Mouse (Mus musculus): Measurements from ENCODE around the gene Snx33. TPM values are rescaled to one million over a fixed set of nuclear protein-coding genes. Genes with fewer than 3 reads are reported as not detected.

Gene Snx33
- total and polyA plus RNA-seq, 3 experiments, result 2.2 to 3.5 TPM; not detected in 1

DNA sequence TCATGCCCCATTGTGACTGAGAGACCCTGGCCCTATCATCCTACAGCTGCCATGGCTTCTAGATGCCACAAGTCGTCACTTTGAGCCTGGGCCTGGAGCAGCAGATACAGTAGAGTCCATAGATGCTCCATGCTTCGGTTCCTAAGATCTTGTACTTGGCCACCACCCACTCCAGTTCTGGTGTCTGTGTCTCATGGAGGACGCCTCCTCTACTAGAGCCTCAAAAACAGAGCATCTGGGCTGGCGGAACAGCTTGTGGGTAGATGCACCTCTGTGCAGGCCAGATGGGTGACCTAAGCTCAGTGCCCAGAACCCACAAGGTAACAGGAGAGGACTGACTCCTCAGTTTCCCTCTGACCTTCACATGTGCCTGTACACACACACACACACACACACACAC is 43.8 kb downstream of the Snx33 start:
- Histone ChIP-seq H3K4me3 (ENCODE audit: control insufficient read depth in 1 of 2, insufficient read depth in 1 of 2, low read depth in 2 of 2, low read length in 2 of 2) (no peak overlapping the region), H3K27me3 (ENCODE audit: control insufficient read depth in 1 of 2, insufficient read depth in 2 of 2, low read length in 2 of 2) (no peaks in the 10 kb centered on the region), H3K36me3 (ENCODE audit: control insufficient read depth in 1 of 2, insufficient read depth in 2 of 2, low read length in 2 of 2) (no peaks in the 10 kb centered on the region), H3K27ac (ENCODE audit: control insufficient read depth, low read depth, low read length) (no peak overlapping the region), H3K79me2 (ENCODE audit: control insufficient read depth, insufficient read depth, low read length, poor library complexity) (no peaks in the 10 kb centered on the region), H3K4me1 (ENCODE audit: control insufficient read depth in 1 of 2, insufficient read depth in 2 of 2, low read length in 2 of 2) (no peaks in the 10 kb centered on the region), H3K9ac (ENCODE audit: control insufficient read depth, low read depth, low read length, poor library complexity, severe bottlenecking) (no peak overlapping the region), H3K9me3 (replicated peaks; ENCODE audit: insufficient read depth, low read length) (no peaks in the 10 kb centered on the region)
- TF ChIP-seq GABPA (IDR thresholded peaks at IDR 0.05; ENCODE audit: low read depth, low read length) (no peak), POLR2AphosphoS5 (IDR thresholded peaks at IDR 0.05; ENCODE audit: borderline replicate concordance, low read depth, low read length) (no peak), BHLHE40 (IDR thresholded peaks at IDR 0.05; ENCODE audit: borderline replicate concordance, low read depth, low read length) (no peak), NELFE (IDR thresholded peaks at IDR 0.05; ENCODE audit: low read depth, low read length) (no peak), MYB (IDR thresholded peaks at IDR 0.05; ENCODE audit: low read depth, low read length) (no peak), ZNF384 (IDR thresholded peaks at IDR 0.05; ENCODE audit: low read depth, low read length) (no peak), RAD21 (IDR thresholded peaks at IDR 0.05; ENCODE audit: low read depth, low read length) (no peak), MXI1 (IDR thresholded peaks at IDR 0.05; ENCODE audit: low read depth, low read length) (no peak)
- DNase-seq (ENCODE audit: low read depth, low spot score), result no peak

DNA sequence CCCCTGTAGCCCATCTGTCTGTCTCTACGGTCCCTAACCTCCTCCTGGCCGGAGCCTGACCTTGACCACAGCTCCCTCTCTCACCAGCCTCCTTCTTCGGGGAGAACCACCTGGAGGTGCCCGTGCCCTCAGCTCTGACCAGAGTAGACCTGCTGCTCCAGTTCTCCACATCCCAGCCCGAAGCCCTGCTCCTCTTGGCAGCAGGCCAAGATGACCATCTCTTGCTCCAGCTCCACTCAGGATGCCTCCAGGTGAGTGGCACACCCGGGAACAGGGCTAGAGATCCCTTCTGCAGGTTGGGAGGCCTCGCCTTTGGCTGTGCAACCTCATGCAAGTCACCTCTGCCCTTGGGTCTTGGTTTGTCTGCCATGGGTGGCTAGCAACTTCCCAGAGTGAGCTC is 44.7 kb downstream of the Snx33 start:
- no peaks in the 10 kb centered on the region for H3K79me2 ChIP-seq (ENCODE audit: control insufficient read depth, insufficient read depth, low read length, poor library complexity)
- no peak for TF ChIP-seq NRF1 (IDR thresholded peaks at IDR 0.05; ENCODE audit: insufficient read depth, low read depth, low read length, poor library complexity, severe bottlenecking)
- no peak for TF ChIP-seq TAL1 (IDR thresholded peaks at IDR 0.05; ENCODE audit: low read length)
- TF ChIP-seq CHD2 (IDR thresholded peaks at IDR 0.05; ENCODE audit: low read length), result no peak
- no peak for TF ChIP-seq MAX (IDR thresholded peaks at IDR 0.05; ENCODE audit: low read length)
- TF ChIP-seq TCF12 (IDR thresholded peaks at IDR 0.05; ENCODE audit: low read depth, low read length), result no peak
- no peak for TF ChIP-seq POLR2AphosphoS5 (IDR thresholded peaks at IDR 0.05; ENCODE audit: borderline replicate concordance, low read depth, low read length)
- no peak for TF ChIP-seq UBTF (IDR thresholded peaks at IDR 0.05; ENCODE audit: borderline replicate concordance, insufficient read depth, low read depth, low read length)
- TF ChIP-seq SMC3 (IDR thresholded peaks at IDR 0.05; ENCODE audit: low read depth, low read length), result no peak
- TF ChIP-seq USF1 (IDR thresholded peaks at IDR 0.05; ENCODE audit: low read depth, low read length), result no peak
- no peak for TF ChIP-seq HCFC1 (IDR thresholded peaks at IDR 0.05; ENCODE audit: low read depth, low read length)
- no peak for TF ChIP-seq ZMIZ1 (IDR thresholded peaks at IDR 0.05; ENCODE audit: low read depth, low read length)
- TF ChIP-seq RAD21 (IDR thresholded peaks at IDR 0.05; ENCODE audit: low read depth, low read length), result no peak
- TF ChIP-seq SIN3A (IDR thresholded peaks at IDR 0.05; ENCODE audit: low read length), result no peak
- TF ChIP-seq JUND (IDR thresholded peaks at IDR 0.05; ENCODE audit: low read depth, low read length), result no peak
- TF ChIP-seq POLR2AphosphoS2 (IDR thresholded peaks at IDR 0.05; ENCODE audit: low read length), result no peak
- TF ChIP-seq ETS1 (IDR thresholded peaks at IDR 0.05; ENCODE audit: low read depth, low read length), result no peak
- TF ChIP-seq USF2 (IDR thresholded peaks at IDR 0.05; ENCODE audit: borderline replicate concordance in 1 of 2, insufficient read depth in 1 of 2, low read depth in 1 of 2, low read length in 2 of 2), result no peak
- no peak for TF ChIP-seq E2F4 (IDR thresholded peaks at IDR 0.05; ENCODE audit: borderline replicate concordance, low read depth, low read length)
- no peak for TF ChIP-seq MYB (IDR thresholded peaks at IDR 0.05; ENCODE audit: low read depth, low read length)
- no peak overlapping the region for H3K4me3 ChIP-seq (ENCODE audit: control insufficient read depth in 1 of 2, insufficient read depth in 1 of 2, low read depth in 2 of 2, low read length in 2 of 2)
- H3K27me3 ChIP-seq (ENCODE audit: control insufficient read depth in 1 of 2, insufficient read depth in 2 of 2, low read length in 2 of 2), result no peaks in the 10 kb centered on the region
- no peak for DNase-seq (ENCODE audit: low read depth, low spot score)
- no peaks in the 10 kb centered on the region for H3K4me1 ChIP-seq (ENCODE audit: control insufficient read depth in 1 of 2, insufficient read depth in 2 of 2, low read length in 2 of 2)
- no peaks in the 10 kb centered on the region for H3K36me3 ChIP-seq (ENCODE audit: control insufficient read depth in 1 of 2, insufficient read depth in 2 of 2, low read length in 2 of 2)
- H3K9me3 ChIP-seq (replicated peaks; ENCODE audit: insufficient read depth, low read length), result no peaks in the 10 kb centered on the region
- H3K9ac ChIP-seq (ENCODE audit: control insufficient read depth, low read depth, low read length, poor library complexity, severe bottlenecking), result no peak overlapping the region
- no peak overlapping the region for H3K27ac ChIP-seq (ENCODE audit: control insufficient read depth, low read depth, low read length)
